Mouse (Mus musculus): Measurements from ENCODE around the gene Ldlrad1. TPM values are rescaled to one million over a fixed set of nuclear protein-coding genes. Genes with fewer than 3 reads are reported as not detected.

The Ldlrad1 gene
- polyA plus RNA-seq, 1 experiment from 2014 or later, result not detected

- H3K9me3 ChIP-seq (replicated peaks; ENCODE audit: control insufficient read depth, low read length), result 0 out of 2 replicates have a peak, but pooled peaks cover 2% of the 10 kb centered on the region
- no peaks in the 10 kb centered on the region for H3K4me1 ChIP-seq (ENCODE audit: control insufficient read depth, insufficient read depth, low read length)
- DNase-seq (ENCODE audit: low spot score), result no peak
- no peaks in the 10 kb centered on the region for H3K27me3 ChIP-seq (replicated peaks; ENCODE audit: control insufficient read depth, insufficient read depth, low read length)
- H3K4me3 ChIP-seq (ENCODE audit: low read depth, low read length), result no peak overlapping the region
- H3K9ac ChIP-seq (ENCODE audit: low read length), result no peak overlapping the region
- 0 out of 2 replicates have a peak, but pooled peaks cover 2% of the 10 kb centered on the region for H3K36me3 ChIP-seq (ENCODE audit: control insufficient read depth, insufficient read depth, low read length)
- ATAC-seq, result no peak
- no peak overlapping the region for H3K4me2 ChIP-seq (ENCODE audit: low read length)
- WGBS, result 83% methylated on average over 4 of the region's 4 CpGs
- H3K27ac ChIP-seq (ENCODE audit: low read depth, low read length), result no peak overlapping the region
These were observed 51.0 kb downstream of the Ldlrad1 start for GRCm38 (mm10) chr4:107260001-107260400.

Other genes with a start within 250 kb of the Ldlrad1 start
- 94.0 and 95.6 TPM in 2 replicates for gene Mrpl37, start 142.3 kb upstream of the Ldlrad1 start, polyA plus RNA-seq (2014; fragmentation: Nextera tagmentation; extraction: Ambion mirVana)
- gene Cyb5rl, start 142.2 kb upstream of the Ldlrad1 start, polyA plus RNA-seq (2014; fragmentation: Nextera tagmentation; extraction: Ambion mirVana), result 3.6 and 4.1 TPM in 2 replicates
- gene Cdcp2, start 112.3 kb upstream of the Ldlrad1 start, polyA plus RNA-seq (2014; fragmentation: Nextera tagmentation; extraction: Ambion mirVana), result not detected in 2 replicates
- 385 and 418 TPM in 2 replicates for gene Tmem59, start 30.8 kb upstream of the Ldlrad1 start, polyA plus RNA-seq (2014; fragmentation: Nextera tagmentation; extraction: Ambion mirVana)
- 28.0 and 29.3 TPM in 2 replicates for gene Tceanc2, start 30.1 kb upstream of the Ldlrad1 start, polyA plus RNA-seq (2014; fragmentation: Nextera tagmentation; extraction: Ambion mirVana)
- 60.0 and 60.9 TPM in 2 replicates for gene Lrrc42, start 44.4 kb downstream of the Ldlrad1 start, polyA plus RNA-seq (2014; fragmentation: Nextera tagmentation; extraction: Ambion mirVana)
- 33.3 and 40.8 TPM in 2 replicates for gene Hspb11, start 44.4 kb downstream of the Ldlrad1 start, polyA plus RNA-seq (2014; fragmentation: Nextera tagmentation; extraction: Ambion mirVana)
- not detected in 2 replicates for gene Dio1, start 98.0 kb downstream of the Ldlrad1 start, polyA plus RNA-seq (2014; fragmentation: Nextera tagmentation; extraction: Ambion mirVana)
- 57.9 and 66.4 TPM in 2 replicates for gene Yipf1, start 105.2 kb downstream of the Ldlrad1 start, polyA plus RNA-seq (2014; fragmentation: Nextera tagmentation; extraction: Ambion mirVana)
- 23.9 and 25.0 TPM in 2 replicates for gene Ndc1, start 158.6 kb downstream of the Ldlrad1 start, polyA plus RNA-seq (2014; fragmentation: Nextera tagmentation; extraction: Ambion mirVana)
- gene Glis1, start 225.4 kb downstream of the Ldlrad1 start, polyA plus RNA-seq (2014; fragmentation: Nextera tagmentation; extraction: Ambion mirVana), result 0.27 and 0.40 TPM in 2 replicates